Mouse (Mus musculus) adrenal gland, adult 2 months (tissue): ENCODE data around the gene Slc41a2. TPM values are rescaled to one million over a fixed set of nuclear protein-coding genes. Genes with fewer than 3 reads are reported as not detected.

Source experiments
- DNase-seq: peaks from one replicate; pipeline ENCODE4 v3.0.0; 2021
- polyA plus RNA-seq: library from polyadenylated mRNA; depleted of rRNA; stranded (reverse); fragments of >200 nt; gene quantifications from 2 replicates; pipeline ENCODE4 v1.2.3, GENCODE M21; 2012; rRNA removed
- total RNA-seq, 2 experiments: library from RNA; stranded (reverse); gene quantifications; 2 replicates each; pipeline ENCODE4 v1.2.3; 2021

Slc41a2 gene
- total and polyA plus RNA-seq, 3 experiments, result 0.95 to 14.7 (median 5.6) TPM

DNA sequence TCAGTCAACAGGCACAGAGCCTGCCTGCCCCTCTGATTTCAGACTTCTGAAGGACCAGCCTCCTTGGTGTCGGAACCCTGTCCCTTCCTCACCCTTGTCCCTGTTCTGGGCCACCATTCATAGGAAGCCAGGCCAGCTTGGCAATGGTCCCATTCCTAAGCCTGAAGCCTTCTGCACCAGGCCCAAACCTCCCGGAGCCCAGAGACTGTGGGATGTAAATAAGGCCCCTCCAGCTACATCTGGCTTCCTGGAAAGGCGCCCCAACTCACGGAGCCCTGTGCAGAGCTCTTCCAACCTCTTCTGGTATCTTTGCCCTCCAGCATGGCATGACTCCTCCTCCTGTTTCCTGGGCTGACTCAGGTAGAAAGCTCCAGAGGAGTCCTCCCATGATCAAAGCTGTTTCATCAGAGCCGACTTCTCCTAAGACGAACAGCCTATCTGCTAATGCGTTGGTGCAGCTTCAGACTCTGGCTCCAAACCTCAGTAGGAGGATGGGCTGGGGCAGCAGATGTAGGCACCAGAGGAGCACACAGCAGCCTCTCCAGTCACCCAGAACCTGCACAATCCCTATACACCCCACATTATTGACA lies 153.1 kb downstream of the Slc41a2 start:
- DNase-seq, result no peak

DNA sequence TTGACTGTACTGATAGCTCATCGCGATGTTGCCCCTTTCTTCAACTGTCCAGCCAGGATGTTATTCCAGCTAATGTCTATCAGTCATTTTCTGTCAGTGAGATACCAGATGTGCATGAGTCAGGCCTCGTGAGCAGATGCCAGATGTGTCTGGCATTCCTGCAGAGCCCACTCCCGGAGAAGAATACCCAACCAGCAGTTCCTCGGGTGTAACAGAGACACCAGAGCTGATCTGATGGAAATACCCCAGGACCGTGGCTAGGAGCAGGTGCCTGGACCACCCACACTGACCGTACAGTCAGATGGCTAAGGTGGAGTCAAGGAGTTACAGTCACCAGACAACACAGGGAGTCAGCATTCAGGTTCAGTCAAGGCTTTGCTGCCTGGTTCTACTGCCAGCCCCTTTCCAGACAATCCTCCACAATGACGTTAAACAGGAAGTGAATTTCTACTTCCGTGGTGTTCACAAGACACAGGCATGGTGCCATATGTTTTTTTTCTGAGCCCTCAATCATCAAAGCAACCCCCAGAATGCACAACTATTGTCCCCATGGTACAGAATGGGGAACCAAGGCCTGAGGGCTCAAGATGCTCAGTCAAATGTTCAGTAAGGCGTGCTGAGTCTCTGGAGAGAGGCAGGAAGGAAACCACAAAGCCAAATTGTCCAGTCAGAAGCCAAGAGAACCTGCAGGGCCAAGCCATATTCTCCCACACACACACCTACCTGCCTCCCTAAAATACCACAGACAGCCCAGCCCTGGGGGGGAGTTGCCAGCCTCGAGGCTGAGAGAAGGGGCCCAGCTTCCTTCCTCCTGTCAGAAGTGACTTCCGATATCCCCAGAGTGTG lies 153.8 kb downstream of the Slc41a2 start:
- no peak for DNase-seq

DNA sequence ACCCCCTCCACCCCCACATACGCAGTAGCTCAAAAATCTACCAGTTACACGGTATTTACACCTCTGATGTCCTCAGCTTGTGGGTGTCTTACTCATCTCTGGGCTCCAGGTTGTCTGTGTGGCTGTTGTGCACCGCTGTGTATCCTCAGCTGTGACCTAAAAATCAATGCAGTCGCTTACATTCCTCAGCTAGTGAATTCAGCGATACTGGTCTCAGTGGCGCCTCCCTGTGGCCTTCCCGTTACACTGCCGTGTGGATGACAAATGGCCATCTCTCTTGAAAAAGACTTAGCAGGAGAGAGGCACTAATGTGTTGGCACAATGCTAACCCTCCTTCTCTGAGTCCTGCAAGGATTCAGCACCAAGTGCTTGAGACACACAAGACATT lies 155.1 kb downstream of the Slc41a2 start:
- DNase-seq, result peak; percentile 64

DNA sequence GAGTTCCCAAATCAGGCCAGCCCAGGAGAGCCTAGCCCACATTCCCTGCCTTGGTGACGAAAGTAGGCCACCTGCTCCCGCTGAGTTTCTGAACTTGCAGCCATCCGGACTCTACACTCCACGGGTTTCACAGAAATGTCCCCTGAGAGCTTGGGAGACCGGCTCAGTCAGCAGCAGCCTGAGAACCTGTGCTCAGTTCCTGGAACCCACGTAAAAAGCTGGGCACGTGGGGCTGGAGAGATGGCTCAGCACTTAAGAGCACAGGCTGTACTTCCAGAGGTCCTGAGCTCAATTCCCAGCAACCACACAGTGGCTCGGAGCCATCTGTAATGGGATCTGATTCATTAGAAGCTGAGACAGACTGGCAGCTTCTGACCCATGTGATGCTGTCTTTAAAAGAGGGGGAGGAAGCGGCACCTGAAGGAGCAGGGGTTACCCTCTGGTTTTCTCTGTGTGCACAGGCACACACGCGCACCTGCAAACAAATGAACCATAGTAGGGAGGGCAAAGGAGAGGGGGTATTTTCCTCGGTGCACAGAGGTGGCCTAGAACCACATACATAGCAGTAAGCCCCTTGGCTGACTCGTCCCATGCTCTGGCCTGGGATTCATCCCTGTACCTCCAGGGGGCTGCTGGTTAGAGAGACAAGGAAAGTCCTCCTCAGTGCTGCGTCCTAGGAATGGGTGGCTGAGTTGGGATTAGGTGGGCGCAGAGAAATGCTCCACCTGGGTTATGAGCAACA lies 155.7 kb downstream of the Slc41a2 start:
- DNase-seq, result no peak

Other genes starting within 250 kb of the Slc41a2 start
- under 1 TPM; 0.69 to 0.81 TPM for gene D10Wsu102e, start 22.3 kb upstream of the Slc41a2 start, total RNA-seq
- gene D10Wsu102e, start 22.3 kb upstream of the Slc41a2 start, polyA plus RNA-seq, result 0.12 and 0.15 TPM in 2 replicates
- gene Aldh1l2, start 196.3 kb upstream of the Slc41a2 start, total RNA-seq, result 1 to 10 TPM in 1 of 2 experiments, under 1 TPM in 1; 0.48 to 1.5 TPM
- gene Aldh1l2, start 196.3 kb upstream of the Slc41a2 start, polyA plus RNA-seq, result 0.13 and 0.17 TPM in 2 replicates
- gene Washc4, start 205.9 kb upstream of the Slc41a2 start, total RNA-seq, result 10 to 100 TPM; 24.5 to 29.8 TPM
- gene Washc4, start 205.9 kb upstream of the Slc41a2 start, polyA plus RNA-seq, result 0.56 and 0.59 TPM in 2 replicates